Mouse (Mus musculus) forebrain, embryonic 13.5 days (tissue): ENCODE results near the gene Mthfsd. TPM values are rescaled to one million over a fixed set of nuclear protein-coding genes. Genes with fewer than 3 reads are reported as not detected.

Source experiments
- ATAC-seq: fragments of 200-750 bp; cut with Nextera tagmentation; 2 replicates; pipeline ENCODE4 v1.8.0; 2017
- H3K27ac ChIP-seq: fragments of 300-500 bp; sonication (generic); 2 replicates; pipeline ENCODE4 v1.5.1; 2015; ENCODE audit warnings: inconsistent platforms, mild to moderate bottlenecking, moderate library complexity
- H3K27me3 ChIP-seq: fragments of 300-500 bp; sonication (generic); 2 replicates; pipeline ENCODE4 v1.6.1; 2015; ENCODE audit warnings: mild to moderate bottlenecking, inconsistent platforms
- H3K36me3 ChIP-seq: fragments of 300-500 bp; sonication (generic); 2 replicates; pipeline ENCODE4 v1.6.1; 2015; ENCODE audit warnings: mild to moderate bottlenecking, inconsistent platforms; ENCODE audit not compliant: poor library complexity, severe bottlenecking
- H3K4me1 ChIP-seq: fragments of 300-500 bp; sonication (generic); 2 replicates; pipeline ENCODE4 v1.6.1; 2015; ENCODE audit warnings: inconsistent platforms
- H3K4me2 ChIP-seq: fragments of 300-500 bp; sonication (generic); 2 replicates; pipeline ENCODE4 v1.6.1; 2015; ENCODE audit warnings: inconsistent platforms, mild to moderate bottlenecking, moderate library complexity
- H3K4me3 ChIP-seq: fragments of 300-500 bp; sonication (generic); 2 replicates; pipeline ENCODE4 v1.5.1; 2015; ENCODE audit warnings: mild to moderate bottlenecking, inconsistent platforms
- H3K9ac ChIP-seq: fragments of 300-500 bp; sonication (generic); 2 replicates; pipeline ENCODE4 v1.6.1; 2015; ENCODE audit warnings: mild to moderate bottlenecking, inconsistent platforms
- H3K9me3 ChIP-seq: fragments of 300-500 bp; sonication (generic); replicated peaks from 2 replicates; pipeline ENCODE4 v1.6.1; 2016; ENCODE audit warnings: inconsistent platforms
- WGBS: fragments of 180-500 bp; shearing (Covaris S2); methylation state at CpG from one replicate; pipeline ENCODE4 v1.1.7; 2015; 5-methylcytosine and 5-hydroxymethylcytosine counted together
- polyA plus RNA-seq: library from polyadenylated mRNA; unstranded; fragments of >200 nt; fragmentation: Nextera tagmentation; extraction: Ambion mirVana; gene quantifications from 2 replicates; pipeline ENCODE4 v1.2.1, GENCODE M21; 2015

Mthfsd gene
- polyA plus RNA-seq, 1 experiment from 2014 or later = 48.1 TPM

DNA sequence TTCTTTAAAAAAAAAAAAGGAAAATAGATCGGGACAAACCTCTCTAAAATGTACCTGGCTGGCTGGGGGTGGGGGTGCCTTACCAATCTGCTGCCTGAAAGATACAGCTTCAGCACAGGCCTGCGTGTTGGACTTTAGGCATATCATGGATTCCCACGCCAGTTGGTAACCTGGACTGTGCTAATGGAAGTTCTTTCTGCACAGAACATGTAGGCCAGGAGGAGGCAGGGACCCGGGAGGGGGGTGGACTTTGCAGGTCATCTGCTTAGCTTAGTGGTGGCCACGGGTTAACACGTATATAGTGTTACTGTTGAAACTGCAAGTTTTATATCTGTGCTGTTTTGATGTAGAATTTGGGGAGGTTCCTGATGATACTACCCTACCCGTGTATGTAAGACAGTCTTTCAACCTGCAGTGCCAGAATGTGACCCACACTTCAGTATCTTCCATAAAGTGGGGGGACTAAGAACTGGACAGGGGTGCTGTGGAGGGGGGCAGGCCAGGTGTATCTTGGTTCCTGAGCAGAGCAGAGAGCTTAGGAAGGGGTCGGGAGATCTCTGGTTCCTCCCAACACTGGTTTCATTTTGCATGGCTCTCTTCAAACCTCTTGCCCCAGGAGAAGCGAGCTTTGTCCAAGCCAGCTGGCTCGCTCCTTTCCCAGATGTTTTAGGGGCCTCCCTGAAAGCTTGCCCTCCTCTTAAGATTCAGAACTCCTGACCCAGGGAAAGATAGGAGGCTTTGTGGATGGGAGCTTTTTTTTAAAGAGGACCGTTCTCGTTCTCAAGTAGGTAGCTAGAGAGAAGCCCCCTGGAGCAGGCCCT is 11.7 kb upstream of the Mthfsd start:
- Histone ChIP-seq H3K9me3 (peaks cover 3% of the 10 kb centered on the region; the same call in 1 of the 2 replicates), H3K27me3 (peaks cover 100% of the 10 kb centered on the region), H3K36me3 (no peaks in the 10 kb centered on the region), H3K27ac (no peak overlapping the region), H3K4me1 (peaks cover 18% of the 10 kb centered on the region), H3K4me2 (no peak overlapping the region), H3K4me3 (no peak overlapping the region), H3K9ac (no peak overlapping the region)
- ATAC-seq = no peak
- WGBS = 1% methylated on average over 12 of the region's 12 CpGs

DNA sequence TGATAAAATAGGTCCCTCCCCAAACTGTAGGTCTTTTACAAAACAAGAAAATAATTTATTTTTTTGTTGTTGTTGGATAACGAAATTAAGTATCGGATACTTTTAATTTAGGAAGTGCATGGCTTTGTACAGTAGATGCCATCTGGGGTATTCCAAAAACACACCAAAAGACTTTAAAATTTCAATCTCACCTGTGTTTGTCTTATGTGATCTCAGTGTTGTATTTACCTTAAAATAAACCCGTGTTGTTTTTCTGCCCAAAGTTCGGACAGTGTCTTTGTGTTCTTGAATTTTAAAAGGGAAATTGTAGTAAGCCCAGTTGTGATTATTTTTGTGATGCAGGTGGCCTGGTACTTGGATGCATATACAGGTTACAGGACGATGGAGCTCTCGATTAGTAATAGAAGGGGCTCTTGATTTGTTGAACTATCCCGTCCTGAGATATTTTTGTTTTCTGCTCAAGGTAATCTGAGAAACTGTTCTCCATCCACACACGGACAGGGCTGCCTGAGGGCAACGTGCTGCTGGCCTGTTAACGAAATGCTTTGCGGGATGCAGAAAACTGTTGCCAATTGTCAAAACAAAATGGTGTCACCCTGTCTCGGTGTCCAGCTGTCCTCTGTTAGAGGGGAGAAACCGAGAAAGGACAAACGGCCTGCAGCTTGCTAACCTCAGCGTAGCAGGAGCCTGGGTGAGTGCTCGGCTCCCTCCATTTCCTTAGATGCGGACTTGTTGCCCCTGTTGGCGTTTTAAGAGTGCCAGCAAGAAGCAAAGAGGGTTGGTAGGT is 10.6 kb upstream of the Mthfsd start:
- no peak for ATAC-seq
- Histone ChIP-seq H3K4me1 (peaks cover 15% of the 10 kb centered on the region), H3K9me3 (no peaks in the 10 kb centered on the region), H3K36me3 (no peaks in the 10 kb centered on the region), H3K4me3 (no peak overlapping the region), H3K9ac (no peak overlapping the region), H3K4me2 (no peak overlapping the region), H3K27ac (no peak overlapping the region), H3K27me3 (peaks cover 100% of the 10 kb centered on the region)
- WGBS = under 1% methylated on average over 18 of the region's 18 CpGs

DNA sequence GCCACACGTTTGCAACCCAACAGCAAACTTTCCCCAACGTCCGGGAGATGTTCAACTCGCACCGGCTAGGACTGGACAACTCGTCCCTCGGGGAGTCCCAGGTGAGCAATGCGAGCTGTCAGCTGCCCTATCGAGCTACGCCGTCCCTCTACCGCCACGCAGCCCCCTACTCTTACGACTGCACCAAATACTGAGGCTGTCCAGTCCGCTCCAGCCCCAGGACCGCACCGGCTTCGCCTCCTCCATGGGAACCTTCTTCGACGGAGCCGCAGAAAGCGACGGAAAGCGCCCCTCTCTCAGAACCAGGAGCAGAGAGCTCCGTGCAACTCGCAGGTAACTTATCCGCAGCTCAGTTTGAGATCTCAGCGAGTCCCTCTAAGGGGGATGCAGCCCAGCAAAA is 9.7 kb upstream of the Mthfsd start:
- peaks cover 15% of the 10 kb centered on the region for H3K4me1 ChIP-seq
- no peaks in the 10 kb centered on the region for H3K36me3 ChIP-seq
- H3K4me3 ChIP-seq = peak overlapping the region; percentile 41; the same call in 1 of the 2 replicates
- no peak overlapping the region for H3K9ac ChIP-seq
- no peak for ATAC-seq
- peaks cover 98% of the 10 kb centered on the region for H3K27me3 ChIP-seq
- WGBS = under 1% methylated on average over 28 of the region's 28 CpGs
- H3K4me2 ChIP-seq = peak overlapping the region; percentile 69; the same call in 1 of the 2 replicates
- no peak overlapping the region for H3K27ac ChIP-seq
- H3K9me3 ChIP-seq = no peaks in the 10 kb centered on the region

DNA sequence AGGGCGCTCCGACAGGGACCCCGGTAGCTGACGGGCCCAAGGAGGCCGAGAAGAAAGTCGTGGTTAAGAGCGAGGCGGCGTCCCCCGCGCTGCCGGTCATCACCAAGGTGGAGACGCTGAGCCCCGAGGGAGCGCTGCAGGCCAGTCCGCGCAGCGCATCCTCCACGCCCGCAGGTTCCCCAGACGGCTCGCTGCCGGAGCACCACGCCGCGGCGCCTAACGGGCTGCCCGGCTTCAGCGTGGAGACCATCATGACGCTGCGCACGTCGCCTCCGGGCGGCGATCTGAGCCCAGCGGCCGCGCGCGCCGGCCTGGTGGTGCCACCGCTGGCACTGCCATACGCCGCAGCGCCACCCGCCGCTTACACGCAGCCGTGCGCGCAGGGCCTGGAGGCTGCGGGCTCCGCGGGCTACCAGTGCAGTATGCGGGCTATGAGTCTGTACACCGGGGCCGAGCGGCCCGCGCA is 9.0 kb upstream of the Mthfsd start:
- Histone ChIP-seq H3K27me3 (peaks cover 98% of the 10 kb centered on the region), H3K27ac (no peak overlapping the region), H3K9ac (no peak overlapping the region), H3K4me3 (peak overlapping the region; percentile 41), H3K9me3 (no peaks in the 10 kb centered on the region), H3K4me2 (peak overlapping the region; percentile 69), H3K36me3 (no peaks in the 10 kb centered on the region), H3K4me1 (peaks cover 15% of the 10 kb centered on the region)
- no peak for ATAC-seq
- 0% methylated on average over 56 of the region's 62 CpGs for WGBS

DNA sequence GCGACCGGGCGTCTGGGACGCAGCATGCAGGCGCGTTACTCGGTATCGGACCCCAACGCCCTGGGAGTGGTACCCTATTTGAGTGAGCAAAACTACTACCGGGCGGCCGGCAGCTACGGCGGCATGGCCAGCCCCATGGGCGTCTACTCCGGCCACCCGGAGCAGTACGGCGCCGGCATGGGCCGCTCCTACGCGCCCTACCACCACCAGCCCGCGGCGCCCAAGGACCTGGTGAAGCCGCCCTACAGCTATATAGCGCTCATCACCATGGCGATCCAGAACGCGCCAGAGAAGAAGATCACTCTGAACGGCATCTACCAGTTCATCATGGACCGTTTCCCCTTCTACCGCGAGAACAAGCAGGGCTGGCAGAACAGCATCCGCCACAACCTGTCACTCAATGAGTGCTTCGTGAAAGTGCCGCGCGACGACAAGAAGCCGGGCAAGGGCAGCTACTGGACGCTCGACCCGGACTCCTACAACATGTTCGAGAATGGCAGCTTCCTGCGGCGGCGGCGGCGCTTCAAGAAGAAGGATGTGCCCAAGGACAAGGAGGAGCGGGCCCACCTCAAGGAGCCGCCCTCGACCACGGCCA is 8.5 kb upstream of the Mthfsd start:
- ATAC-seq = 0 out of 2 replicates have a peak, but pooled peaks have one; percentile 27
- no peaks in the 10 kb centered on the region for H3K36me3 ChIP-seq
- H3K4me3 ChIP-seq = peak overlapping the region; percentile 41
- H3K4me2 ChIP-seq = peak overlapping the region; percentile 69
- no peaks in the 10 kb centered on the region for H3K9me3 ChIP-seq
- peaks cover 15% of the 10 kb centered on the region for H3K4me1 ChIP-seq
- peaks cover 97% of the 10 kb centered on the region for H3K27me3 ChIP-seq
- no peak overlapping the region for H3K27ac ChIP-seq
- 2% methylated on average over 55 of the region's 55 CpGs for WGBS
- H3K9ac ChIP-seq = peak overlapping the region; percentile 16; the same call in 1 of the 2 replicates

DNA sequence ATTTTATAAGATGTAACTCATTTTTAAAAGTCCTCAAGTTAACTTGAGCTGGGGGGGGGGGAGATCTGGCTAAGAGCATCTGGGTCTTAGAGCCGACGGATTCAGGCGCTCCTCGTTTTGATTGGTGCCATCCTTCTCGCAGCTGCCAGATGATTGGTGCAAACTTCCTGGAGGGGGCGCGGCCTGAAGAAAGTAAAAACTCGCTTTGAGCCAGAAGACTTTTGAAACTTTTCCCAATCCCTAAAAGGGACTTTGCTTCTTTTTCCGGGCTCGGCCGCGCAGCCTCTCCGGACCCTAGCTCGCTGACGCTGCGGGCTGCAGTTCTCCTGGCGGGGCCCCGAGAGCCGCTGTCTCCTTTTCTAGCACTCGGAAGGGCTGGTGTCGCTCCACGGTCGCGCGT is 7.8 kb upstream of the Mthfsd start, which contains the start of gene Foxc2:
Foxc2 (plus strand) TSS at position 224 of the 400 bp plus-strand sequence.
- Histone ChIP-seq H3K36me3 (no peaks in the 10 kb centered on the region), H3K9me3 (no peaks in the 10 kb centered on the region), H3K27ac (no peak within 1 kb of the TSS), H3K4me2 (peak within 1 kb of the TSS; percentile 69), H3K4me1 (peaks cover 15% of the 10 kb centered on the region), H3K4me3 (peak within 1 kb of the TSS; percentile 41), H3K9ac (peak within 1 kb of the TSS; percentile 16; the same call in 1 of the 2 replicates), H3K27me3 (peaks cover 92% of the 10 kb centered on the region)
- ATAC-seq = peak; percentile 62; the same call in 1 of the 2 replicates
- WGBS = 0% methylated on average over 25 of the region's 25 CpGs

DNA sequence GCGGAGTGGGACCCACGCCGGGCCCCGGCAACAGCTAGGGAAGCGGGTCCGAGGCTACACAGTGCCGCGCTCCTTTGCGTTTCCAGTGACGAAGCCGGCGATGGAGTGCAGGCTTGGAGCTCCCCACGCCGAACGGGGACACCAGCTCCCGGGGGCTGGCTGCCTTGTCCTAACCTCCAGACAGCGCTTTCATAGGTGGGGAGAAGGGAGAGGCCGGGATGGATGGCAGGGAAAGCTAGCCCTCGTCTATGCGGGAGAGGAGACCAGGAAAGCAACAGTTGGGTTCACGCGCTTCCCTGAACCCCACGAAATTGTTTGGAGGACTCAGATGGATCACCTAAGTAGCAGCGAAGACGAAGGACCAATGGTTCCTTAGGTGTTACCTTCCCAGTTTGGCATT is 6.9 kb upstream of the Mthfsd start:
- WGBS = under 1% methylated on average over 25 of the region's 25 CpGs
- Histone ChIP-seq H3K9me3 (no peaks in the 10 kb centered on the region), H3K9ac (no peak overlapping the region), H3K4me2 (no peak overlapping the region), H3K27me3 (peaks cover 90% of the 10 kb centered on the region), H3K4me1 (peaks cover 15% of the 10 kb centered on the region), H3K4me3 (no peak overlapping the region), H3K36me3 (no peaks in the 10 kb centered on the region), H3K27ac (no peak overlapping the region)
- ATAC-seq = no peak

DNA sequence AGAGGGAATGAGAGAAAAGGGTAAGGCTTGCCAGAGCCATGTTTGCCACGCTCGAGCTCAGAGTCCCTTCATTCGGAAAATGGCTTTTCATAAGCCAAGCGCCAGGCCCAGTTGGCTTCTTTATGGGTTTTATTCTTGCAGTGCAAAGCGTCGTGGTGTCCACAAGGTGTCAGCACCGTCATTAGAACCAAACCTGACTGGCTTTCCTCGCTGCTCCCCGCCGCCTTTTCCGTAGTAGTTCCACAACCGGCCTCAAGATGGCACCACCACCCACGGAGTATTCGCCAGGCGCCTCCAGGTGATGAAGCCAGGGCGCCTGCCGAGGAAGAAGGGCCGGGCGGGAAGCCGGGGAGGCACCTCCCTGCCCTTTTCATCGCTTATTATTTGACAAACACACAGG is 5.1 kb upstream of the Mthfsd start:
- peaks cover 75% of the 10 kb centered on the region for H3K27me3 ChIP-seq
- H3K4me2 ChIP-seq = no peak overlapping the region
- H3K4me1 ChIP-seq = peaks cover 15% of the 10 kb centered on the region
- WGBS = 2% methylated on average over 21 of the region's 21 CpGs
- H3K27ac ChIP-seq = no peak overlapping the region
- no peak overlapping the region for H3K4me3 ChIP-seq
- no peaks in the 10 kb centered on the region for H3K9me3 ChIP-seq
- H3K9ac ChIP-seq = no peak overlapping the region
- H3K36me3 ChIP-seq = no peaks in the 10 kb centered on the region
- ATAC-seq = peak; percentile 57

DNA sequence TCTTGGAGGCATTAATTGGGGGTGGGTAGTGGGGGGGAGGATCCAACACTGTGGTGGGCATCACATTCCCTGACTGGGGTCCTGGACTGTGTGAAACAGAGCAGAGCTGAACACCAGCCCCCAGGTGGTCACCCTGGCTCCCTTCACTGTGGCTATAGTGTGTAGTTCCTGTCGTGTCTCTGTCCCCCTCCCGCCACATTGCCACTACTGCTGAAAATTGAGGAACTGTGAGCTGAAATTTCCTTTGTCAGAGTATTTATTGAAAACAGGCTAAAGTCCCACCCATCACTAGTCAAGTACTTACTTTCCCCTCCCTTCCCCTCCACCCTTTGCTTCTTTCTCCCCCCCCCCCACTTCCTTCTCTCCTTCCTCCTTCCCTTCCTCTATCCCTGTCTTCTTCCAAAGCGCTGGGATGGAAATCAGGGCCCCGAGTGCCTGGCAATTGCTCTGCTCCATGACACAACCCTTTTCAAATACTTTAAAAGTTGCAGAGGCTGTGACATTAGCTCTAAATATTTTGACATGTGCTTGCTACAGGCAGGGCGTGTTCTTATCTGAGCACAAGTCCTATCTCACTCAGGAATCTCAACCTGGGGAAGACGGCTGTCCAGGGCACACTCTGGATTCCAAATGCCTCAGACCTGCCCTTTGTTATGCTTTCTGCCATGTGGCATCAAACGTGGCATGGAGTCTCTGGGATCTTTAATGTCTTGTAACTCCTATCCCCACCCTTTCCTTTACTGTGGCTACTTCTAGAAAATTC is 3.1 kb upstream of the Mthfsd start:
- no peak overlapping the region for H3K9ac ChIP-seq
- H3K4me1 ChIP-seq = peaks cover 16% of the 10 kb centered on the region
- no peaks in the 10 kb centered on the region for H3K9me3 ChIP-seq
- 45% methylated on average over 7 of the region's 7 CpGs for WGBS
- no peak overlapping the region for H3K4me2 ChIP-seq
- no peak overlapping the region for H3K4me3 ChIP-seq
- peaks cover 55% of the 10 kb centered on the region for H3K27me3 ChIP-seq
- peaks cover 3% of the 10 kb centered on the region; the same call in 1 of the 2 replicates for H3K36me3 ChIP-seq
- no peak overlapping the region for H3K27ac ChIP-seq
- no peak for ATAC-seq

DNA sequence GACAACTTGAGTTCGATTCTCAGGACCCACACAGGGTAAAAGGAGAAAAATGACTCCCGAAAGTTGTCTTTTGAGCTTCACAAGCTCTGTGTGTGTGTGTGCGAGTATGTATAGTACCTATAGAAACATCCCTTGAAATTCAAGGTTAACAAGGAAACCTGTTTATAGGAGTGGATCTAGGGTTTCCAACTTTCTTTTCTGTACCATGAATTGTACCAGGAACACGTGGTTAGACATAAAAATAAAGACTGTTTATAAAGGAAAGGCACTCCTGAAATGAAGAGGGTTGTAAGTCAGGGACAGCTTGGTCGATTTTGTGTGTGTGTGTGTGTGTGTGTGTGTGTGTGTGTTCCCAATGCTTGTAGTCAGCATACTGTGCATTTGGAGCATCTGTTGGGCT is 465 bp upstream of the Mthfsd start:
- H3K36me3 ChIP-seq = peaks cover 21% of the 10 kb centered on the region
- WGBS = 14% methylated on average over 5 of the region's 5 CpGs
- H3K27ac ChIP-seq = no peak overlapping the region
- H3K27me3 ChIP-seq = peaks cover 29% of the 10 kb centered on the region
- H3K4me3 ChIP-seq = peak overlapping the region; percentile 75
- H3K9me3 ChIP-seq = no peaks in the 10 kb centered on the region
- peak overlapping the region; percentile 87 for H3K9ac ChIP-seq
- ATAC-seq = no peak
- H3K4me2 ChIP-seq = peak overlapping the region; percentile 97
- peaks cover 13% of the 10 kb centered on the region for H3K4me1 ChIP-seq
